Mouse (Mus musculus) myocyte (in vitro differentiated cells): Measurements from ENCODE around the gene Klhl34.

Source experiments
- MAX ChIP-seq: IDR thresholded peaks from one replicate; pipeline ENCODE4 v1.6.1; 2011; ENCODE audit warnings: low read depth, mild to moderate bottlenecking, control low read depth
- POLR2A ChIP-seq: IDR thresholded peaks from one replicate; pipeline ENCODE4 v1.6.1; 2011; ENCODE audit warnings: low read depth, mild to moderate bottlenecking, control low read depth, moderate library complexity; ENCODE audit not compliant: insufficient read length
- POLR2AphosphoS2 ChIP-seq: IDR thresholded peaks from one replicate; pipeline ENCODE4 v1.6.1; 2011; ENCODE audit warnings: low read depth, control low read depth; ENCODE audit not compliant: insufficient read length
- TCF12 ChIP-seq: IDR thresholded peaks from one replicate; pipeline ENCODE4 v1.6.1; 2011; ENCODE audit warnings: mild to moderate bottlenecking, control low read depth; ENCODE audit not compliant: poor library complexity, insufficient read depth, severe bottlenecking
- USF1 ChIP-seq: IDR thresholded peaks from one replicate; pipeline ENCODE4 v1.6.1; 2011; ENCODE audit warnings: low read depth, mild to moderate bottlenecking, control low read depth, moderate library complexity

- TF ChIP-seq POLR2AphosphoS2: no peak
- no peak for TF ChIP-seq USF1
- TF ChIP-seq POLR2A: no peak
- TF ChIP-seq MAX: no peak
- no peak for TF ChIP-seq TCF12
Observed at GRCm38 (mm10) chrX:157809721-157810120, 8.5 kb upstream of the Klhl34 start.
